Mouse (Mus musculus) kidney, postnatal 4 days (tissue): Measurements from ENCODE around the gene Alox5.

Experiments used
- DNase-seq, 2 experiments: peaks; one replicate each; pipeline ENCODE4 v3.0.0; 2021; ENCODE audit warnings: mixed read lengths in 2 of 2

Alox5 gene

DNA sequence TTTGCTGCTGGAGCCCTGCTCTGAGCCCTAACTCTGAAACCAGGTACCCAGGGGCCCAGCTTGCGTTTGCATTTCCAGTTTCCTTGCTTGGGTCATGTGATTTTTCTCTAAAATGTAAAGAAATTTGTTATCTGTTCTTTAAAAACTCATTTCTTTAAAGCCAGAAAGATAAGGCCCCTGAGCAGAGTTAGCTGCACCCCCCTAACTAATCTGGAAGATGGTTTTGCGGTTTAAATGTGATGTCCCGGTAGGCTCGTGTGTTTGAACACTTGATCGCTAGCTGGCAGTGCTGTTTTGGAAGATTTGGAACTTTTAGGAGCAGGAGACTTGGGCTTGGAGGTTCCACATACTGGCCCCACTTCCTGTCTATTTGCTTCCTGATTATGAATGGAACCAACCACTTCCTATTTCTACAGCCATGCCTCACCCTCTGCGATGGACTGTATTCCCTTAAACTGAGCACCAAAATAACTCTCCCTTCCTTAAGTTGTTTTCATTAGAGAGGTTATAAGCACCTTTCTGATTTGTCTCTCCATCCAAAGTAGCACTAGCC lies 44.9 kb downstream of the Alox5 start:
- no peak for DNase-seq

DNA sequence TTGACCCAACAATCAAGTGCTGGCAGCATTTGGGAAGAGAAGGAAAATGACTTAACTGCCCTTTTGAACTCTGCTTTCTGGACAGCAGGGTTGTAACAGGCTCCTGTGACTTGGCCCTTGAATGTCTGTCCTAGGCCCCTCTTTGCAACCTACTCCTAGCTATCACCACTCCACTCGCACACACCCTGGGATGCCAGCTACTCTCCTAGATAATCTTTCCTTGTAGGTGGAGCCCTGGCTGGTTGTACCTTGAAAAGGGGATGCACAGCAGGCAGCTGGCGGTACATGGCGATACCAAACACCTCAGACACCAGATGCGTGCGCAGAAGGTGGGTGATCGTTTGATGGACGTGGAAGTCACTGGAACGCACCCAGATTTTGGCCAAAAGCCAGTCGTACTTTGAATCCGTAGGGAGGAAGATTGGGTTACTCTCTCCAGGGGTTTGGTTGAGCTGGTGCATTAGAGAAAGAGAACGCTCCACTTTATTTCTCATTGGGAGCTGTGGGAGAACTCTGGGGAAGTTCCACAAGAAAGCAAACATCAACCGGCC lies 45.8 kb downstream of the Alox5 start:
- no peak for DNase-seq

- no peak for DNase-seq
These were observed 48.2 kb downstream of the Alox5 start for GRCm38 (mm10) chr6:116412546-116413325.

DNA sequence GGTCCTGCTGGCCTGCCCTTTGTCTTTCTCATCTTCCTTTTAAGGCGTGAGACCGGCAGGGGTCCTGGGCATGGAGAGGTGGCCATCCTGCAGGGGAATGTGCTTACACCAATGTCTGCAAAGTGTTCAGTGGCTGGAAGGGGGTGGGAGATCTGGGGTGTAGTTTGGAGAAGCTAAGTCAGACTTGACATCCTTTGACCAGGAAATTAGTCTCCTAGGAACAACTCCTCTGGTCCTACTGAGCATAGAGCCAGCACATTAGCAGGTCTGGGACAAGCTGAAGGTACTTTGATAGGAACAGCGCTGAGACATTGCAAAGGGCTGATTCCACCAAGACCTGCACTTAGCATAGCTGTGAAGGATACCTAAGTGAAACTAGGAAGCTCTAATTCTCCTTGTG lies 49.3 kb downstream of the Alox5 start:
- no peak for DNase-seq

GRCm38 (mm10) chr6:116410436-116410835 lies 50.5 kb downstream of the Alox5 start:
- no peak for DNase-seq

GRCm38 (mm10) chr6:116407956-116408657 lies 52.9 kb downstream of the Alox5 start:
- no peak for DNase-seq

DNA sequence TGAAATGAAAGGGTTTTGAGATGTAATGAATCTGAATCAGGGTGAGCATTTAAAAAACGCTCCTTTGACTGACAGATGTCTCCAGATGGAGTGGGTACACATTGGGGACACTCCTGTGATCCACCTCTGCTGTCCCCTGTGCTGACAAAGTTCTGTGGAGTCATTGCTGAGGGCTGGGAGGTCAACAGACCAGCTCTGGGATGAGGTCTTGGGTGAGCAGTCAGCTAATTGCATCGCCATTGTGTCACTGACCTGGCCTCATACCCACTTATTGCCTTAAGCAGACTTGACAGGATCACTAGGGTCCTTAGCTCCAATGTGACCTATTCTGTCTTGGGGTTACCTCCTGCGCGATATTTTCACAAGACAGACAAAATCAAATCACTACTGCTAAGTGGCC lies 53.8 kb downstream of the Alox5 start:
- no peak for DNase-seq

GRCm38 (mm10) chr6:116406680-116407079 lies 54.3 kb downstream of the Alox5 start:
- no peak for DNase-seq

DNA sequence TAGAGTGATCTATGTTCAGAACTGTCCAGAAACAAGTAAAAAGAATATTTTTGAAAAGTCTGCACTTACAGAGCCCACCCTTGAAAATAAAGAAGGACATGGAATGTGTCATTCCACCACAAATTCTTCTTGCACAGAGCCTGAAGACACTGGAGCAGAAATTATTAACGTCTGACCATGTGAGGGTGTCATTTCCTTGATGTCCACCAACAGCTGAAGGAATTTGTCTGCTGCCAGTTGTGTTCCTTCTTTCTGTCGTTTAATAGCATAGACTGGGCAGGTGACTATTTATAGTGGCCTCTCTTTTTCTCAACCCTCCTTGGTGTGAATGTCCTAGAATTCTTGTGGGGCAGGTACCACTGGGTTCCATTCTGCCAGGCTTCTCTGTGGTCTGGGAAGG lies 54.8 kb downstream of the Alox5 start:
- no peak for DNase-seq

DNA sequence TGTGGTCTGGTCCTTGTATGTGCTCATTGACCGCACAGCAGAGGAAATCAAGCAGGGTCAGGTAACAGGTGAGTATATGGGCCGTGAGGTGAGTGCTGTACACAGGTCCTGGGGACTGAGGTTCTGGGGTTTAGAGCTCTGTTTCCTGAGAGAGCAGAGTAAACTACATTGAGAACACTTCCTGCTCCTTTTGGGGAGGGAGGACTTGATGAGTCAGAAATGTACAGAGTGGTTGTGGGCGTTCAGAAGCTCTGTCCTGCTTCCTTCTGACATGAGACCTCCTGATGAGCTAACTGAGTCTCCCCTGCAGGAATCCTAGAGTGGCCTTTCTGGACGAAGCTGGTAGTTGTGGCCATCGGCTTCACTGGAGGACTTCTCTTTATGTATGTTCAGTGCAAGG lies 55.3 kb downstream of the Alox5 start:
- no peak for DNase-seq

GRCm38 (mm10) chr6:116405243-116405642 lies 55.7 kb downstream of the Alox5 start:
- no peak for DNase-seq

DNA sequence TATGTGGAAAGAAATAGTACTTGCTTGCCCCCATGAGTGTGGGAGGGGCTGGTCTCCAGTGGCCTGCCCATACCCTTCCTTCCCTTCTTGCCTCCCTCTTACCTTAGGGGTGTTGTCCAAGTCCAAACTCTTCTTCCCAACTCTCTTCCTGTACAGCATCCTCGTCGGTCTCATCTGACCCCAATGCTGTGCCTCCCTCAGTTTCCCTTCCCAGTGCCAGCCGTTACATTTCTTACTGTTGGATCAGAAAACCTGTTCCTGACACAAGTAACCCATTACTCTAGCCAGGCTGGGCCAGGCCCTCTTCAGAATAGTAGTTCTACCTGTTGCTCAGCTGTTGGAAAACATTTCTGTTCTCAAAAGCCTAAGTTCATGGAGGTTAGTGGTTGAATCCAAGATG lies 58.6 kb downstream of the Alox5 start:
- no peak for DNase-seq

DNA sequence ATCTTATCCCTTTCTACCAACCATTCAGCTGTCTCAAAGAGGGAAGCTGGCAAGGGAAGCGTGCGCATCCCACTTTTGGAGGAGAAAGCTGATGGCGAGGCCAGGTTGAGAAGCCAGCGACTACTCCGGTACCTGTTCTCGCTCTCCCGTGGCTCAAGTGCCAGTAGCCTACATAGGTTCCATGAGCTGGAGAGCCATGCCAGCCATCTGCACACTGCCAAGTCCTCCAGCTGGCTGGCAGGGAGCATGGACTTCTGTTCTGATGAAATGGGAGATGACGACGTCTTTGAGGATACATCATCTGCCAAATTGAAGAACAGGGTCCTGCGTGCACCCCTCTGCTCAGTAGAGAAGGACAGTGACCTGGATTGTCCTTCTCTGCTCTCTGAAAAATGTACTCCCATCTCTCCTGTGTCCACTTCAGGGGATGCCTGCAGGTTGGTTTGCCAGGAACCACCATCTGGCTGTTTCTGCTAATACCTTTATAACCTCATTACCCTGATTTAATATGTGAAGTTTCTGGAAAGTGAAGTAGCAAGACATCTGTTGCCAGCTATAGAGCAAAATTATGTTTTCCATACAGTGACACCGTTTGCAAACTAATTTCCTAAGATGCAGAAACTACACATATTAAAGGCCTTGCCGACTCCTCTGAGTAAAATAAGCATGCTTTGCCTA lies 59.1 kb downstream of the Alox5 start:
- no peak for DNase-seq

DNA sequence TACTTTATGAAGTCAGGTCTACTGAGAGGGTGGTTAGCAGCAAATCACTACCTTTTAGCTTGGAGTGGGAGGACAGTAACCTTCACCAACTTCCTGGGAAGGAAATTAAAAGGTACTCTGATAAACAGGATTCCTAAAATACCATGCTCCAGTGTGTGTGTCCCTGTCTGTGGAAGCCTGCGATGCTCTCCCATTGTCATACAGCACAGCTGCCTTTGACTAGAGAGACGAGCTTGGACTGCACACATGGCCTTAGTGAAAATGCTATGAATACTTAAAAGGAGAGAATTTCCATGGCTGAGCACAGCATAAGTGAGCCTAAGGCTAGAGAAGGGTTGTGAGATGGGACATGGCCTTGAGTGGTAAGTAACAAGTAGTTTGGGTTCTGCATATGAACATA lies 62.8 kb downstream of the Alox5 start:
- DNase-seq: no peak

- DNase-seq: no peak
These were observed 63.4 kb downstream of the Alox5 start for GRCm38 (mm10) chr6:116397621-116398020.

DNA sequence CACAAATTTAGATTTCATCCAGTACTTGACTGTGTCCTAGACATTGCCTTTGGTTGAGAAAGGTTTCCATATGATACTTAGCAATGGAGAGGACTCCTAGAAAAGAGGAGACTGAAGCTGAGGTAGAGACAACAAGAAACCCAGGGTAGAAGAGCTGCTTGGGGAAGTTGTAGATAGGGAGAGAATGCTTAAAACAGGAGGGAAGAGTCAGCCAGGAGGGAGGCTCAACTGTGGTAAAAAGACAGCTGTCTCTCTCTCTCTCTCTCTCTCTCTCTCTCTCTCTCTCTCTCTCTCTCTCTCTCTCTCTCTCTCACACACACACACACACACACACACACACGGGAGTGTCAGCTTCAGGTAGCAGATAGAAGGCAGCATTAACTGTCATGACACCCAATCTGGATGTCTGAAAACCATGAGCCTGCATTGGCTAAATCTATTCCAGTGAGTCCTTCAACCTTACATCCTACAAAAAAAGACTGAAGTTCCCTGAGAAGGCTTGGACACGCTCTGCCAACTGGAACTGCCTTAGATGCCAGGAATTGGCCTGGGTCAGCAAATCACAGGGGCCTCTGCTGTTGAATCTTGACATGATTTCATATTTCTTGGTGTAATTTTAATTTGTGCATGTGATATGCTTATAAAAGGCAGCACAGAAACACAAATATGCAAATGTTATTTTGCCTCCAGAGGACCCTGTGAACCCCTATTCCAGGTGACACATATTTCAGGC lies 65.9 kb downstream of the Alox5 start:
- no peak for DNase-seq

DNA sequence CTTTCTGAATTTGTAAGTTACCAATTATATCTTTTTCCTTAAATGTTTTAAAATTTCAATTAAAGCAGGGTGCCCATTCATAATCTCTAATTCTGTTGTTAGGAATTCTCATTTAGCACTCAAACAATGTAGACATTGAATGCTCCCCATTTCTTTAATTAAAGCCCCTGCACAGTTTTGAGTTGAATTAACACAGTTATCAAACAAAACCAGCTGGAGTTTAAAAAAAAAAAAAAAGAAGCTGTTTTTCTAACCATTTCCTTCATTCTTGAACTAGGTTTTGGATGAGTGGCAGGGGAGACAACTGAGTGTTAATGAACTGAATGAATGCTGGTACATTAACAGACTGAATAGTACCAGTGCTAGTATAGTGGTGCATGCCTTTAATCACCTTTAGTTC lies 71.5 kb downstream of the Alox5 start:
- no peak for DNase-seq

GRCm38 (mm10) chr6:116388068-116388467 lies 72.9 kb downstream of the Alox5 start:
- DNase-seq: no peak

DNA sequence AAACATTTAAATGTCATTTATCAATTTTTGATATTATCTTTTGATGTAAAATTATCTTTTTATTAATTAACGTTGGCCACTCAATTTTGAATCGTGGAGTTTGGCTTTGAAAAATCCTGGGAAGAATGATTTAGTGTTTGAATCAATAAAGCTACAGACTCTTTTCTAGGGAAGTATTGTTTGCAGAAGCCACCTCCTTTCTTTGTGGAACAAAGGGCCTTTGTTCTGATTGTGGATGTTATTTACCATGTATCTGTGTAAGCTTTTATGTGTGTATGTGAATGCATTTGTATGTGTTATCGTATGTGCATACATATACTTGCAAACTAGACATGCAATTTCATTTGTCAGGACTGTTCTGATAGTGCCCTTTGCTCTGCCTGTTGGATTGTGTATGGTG lies 74.5 kb downstream of the Alox5 start:
- no peak for DNase-seq

- peak; percentile 55 to 71 for DNase-seq
These were observed 74.9 kb downstream of the Alox5 start for GRCm38 (mm10) chr6:116386045-116386415.

GRCm38 (mm10) chr6:116385194-116386044 lies 75.6 kb downstream of the Alox5 start:
- DNase-seq: peak in 1 of 2 experiments; percentile 36

DNA sequence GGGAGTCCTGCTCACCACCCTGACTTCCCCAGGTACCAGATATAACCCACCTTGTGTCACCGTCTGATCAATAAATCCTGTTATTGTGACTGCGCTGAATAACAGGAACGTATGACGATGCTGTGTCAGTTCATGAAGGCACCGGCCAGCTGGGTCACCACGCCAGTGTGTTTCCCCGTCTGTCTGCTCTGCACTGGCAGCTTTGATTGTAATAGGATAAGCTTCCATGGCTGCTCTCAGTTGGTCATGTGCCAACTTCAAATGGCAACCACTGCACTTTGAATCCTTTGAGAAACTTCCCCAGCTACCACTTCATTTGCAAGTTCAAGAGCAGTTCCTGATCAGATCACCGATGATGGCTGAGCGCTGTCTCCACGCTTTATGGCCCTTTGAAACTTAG lies 77.4 kb downstream of the Alox5 start:
- peak in 1 of 2 experiments; percentile 38 for DNase-seq
